Mouse (Mus musculus): ENCODE measurements at regions not wholly inside any gene's neighbourhood (a gene's known extent, or its start where the extent isn't known, plus 50 kb on each side); places are given as distances from the start of the nearest gene placed in this dataset.

- 91% methylated on average over 9 of the region's 9 CpGs for WGBS
- Histone ChIP-seq H3K36me3 (replicated peaks) (no peaks in the 10 kb centered on the region), H3K27ac (no peak overlapping the region), H3K9me3 (0 out of 2 replicates have a peak, but pooled peaks cover 4% of the 10 kb centered on the region), H3K9ac (no peak overlapping the region), H3K4me2 (no peak overlapping the region), H3K27me3 (no peaks in the 10 kb centered on the region), H3K4me3 (replicated peaks) (no peak overlapping the region), H3K4me1 (peaks cover 13% of the 10 kb centered on the region)
- no peak for ATAC-seq (ENCODE audit: low FRiP score)
These were observed 94.7 kb upstream of the 1600014C23Rik start for GRCm38 (mm10) chr17:45828284-45828824.

DNA sequence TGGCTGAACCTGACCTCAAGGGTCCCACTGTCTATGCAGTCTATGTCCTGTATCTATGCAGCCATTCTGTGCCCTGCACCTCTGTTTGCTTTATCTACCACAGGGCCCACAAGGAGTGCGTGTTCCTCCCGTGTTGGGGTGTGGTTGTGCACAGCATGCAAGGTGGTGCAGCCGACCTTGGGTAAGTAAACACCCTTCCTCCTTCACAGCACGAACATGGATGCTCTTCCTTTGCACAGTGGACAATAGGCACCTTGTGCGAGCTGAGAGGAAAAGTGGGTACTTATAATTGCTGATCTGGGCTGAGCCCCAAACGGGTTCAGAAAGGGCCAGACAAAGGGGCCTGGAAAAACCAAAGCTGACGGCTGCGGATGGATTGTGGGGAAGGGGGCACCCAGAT is 91.3 kb upstream of the 1600014C23Rik start:
- WGBS, result 40% methylated on average over 8 of the region's 8 CpGs
- H3K9ac ChIP-seq, result no peak overlapping the region
- H3K4me2 ChIP-seq, result no peak overlapping the region
- H3K27ac ChIP-seq, result peak overlapping the region; percentile 43; the same call in 1 of the 2 replicates
- H3K4me3 ChIP-seq (replicated peaks), result no peak overlapping the region
- ATAC-seq (ENCODE audit: low FRiP score), result no peak
- H3K36me3 ChIP-seq (replicated peaks), result no peaks in the 10 kb centered on the region
- peaks cover 13% of the 10 kb centered on the region for H3K4me1 ChIP-seq
- H3K9me3 ChIP-seq, result no peaks in the 10 kb centered on the region
- no peaks in the 10 kb centered on the region for H3K27me3 ChIP-seq

DNA sequence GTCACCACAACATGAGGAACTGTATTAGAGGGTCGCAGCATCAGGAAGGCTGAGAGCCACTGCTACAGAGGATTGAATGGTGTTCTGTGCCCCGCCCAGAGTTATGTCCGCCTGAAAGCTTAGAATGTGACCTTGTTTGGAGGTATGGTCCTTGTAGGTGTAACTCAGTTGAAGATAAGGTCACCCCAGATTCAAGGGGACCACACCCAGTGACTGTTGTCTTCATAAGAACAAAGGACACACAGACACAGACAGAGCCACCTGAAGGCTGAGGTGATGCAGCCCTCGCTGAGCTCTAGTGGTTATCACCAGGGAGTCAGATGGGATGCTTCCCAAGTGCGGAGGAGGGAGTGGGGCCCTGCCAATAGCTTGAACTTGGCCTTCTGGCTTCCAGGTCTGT is 89.9 kb upstream of the 1600014C23Rik start:
- Histone ChIP-seq H3K4me2 (no peak overlapping the region), H3K36me3 (replicated peaks) (no peaks in the 10 kb centered on the region), H3K27me3 (no peaks in the 10 kb centered on the region), H3K4me3 (replicated peaks) (no peak overlapping the region), H3K9me3 (no peaks in the 10 kb centered on the region), H3K27ac (no peak overlapping the region), H3K9ac (no peak overlapping the region), H3K4me1 (peaks cover 13% of the 10 kb centered on the region)
- no peak for ATAC-seq (ENCODE audit: low FRiP score)
- WGBS, result 88% methylated on average over 5 of the region's 5 CpGs

GRCm38 (mm10) chr17:45822427-45822826 is 88.8 kb upstream of the 1600014C23Rik start:
- Histone ChIP-seq H3K9ac (no peak overlapping the region), H3K4me2 (no peak overlapping the region), H3K27me3 (no peaks in the 10 kb centered on the region), H3K4me3 (replicated peaks) (no peak overlapping the region), H3K4me1 (peaks cover 13% of the 10 kb centered on the region), H3K36me3 (replicated peaks) (no peaks in the 10 kb centered on the region), H3K27ac (no peak overlapping the region), H3K9me3 (no peaks in the 10 kb centered on the region)
- 87% methylated on average over 17 of the region's 17 CpGs for WGBS
- ATAC-seq (ENCODE audit: low FRiP score), result no peak

GRCm38 (mm10) chr17:45821356-45821755 is 87.7 kb upstream of the 1600014C23Rik start:
- peaks cover 13% of the 10 kb centered on the region for H3K4me1 ChIP-seq
- no peaks in the 10 kb centered on the region for H3K9me3 ChIP-seq
- WGBS, result 90% methylated on average over 7 of the region's 7 CpGs
- no peaks in the 10 kb centered on the region for H3K36me3 ChIP-seq (replicated peaks)
- no peak overlapping the region for H3K4me3 ChIP-seq (replicated peaks)
- H3K27ac ChIP-seq, result no peak overlapping the region
- ATAC-seq (ENCODE audit: low FRiP score), result no peak
- H3K27me3 ChIP-seq, result peaks cover 3% of the 10 kb centered on the region; the same call in 1 of the 2 replicates
- no peak overlapping the region for H3K9ac ChIP-seq
- no peak overlapping the region for H3K4me2 ChIP-seq

- peaks cover 10% of the 10 kb centered on the region; the same call in 1 of the 2 replicates for H3K27me3 ChIP-seq
- WGBS, result 89% methylated on average over 8 of the region's 8 CpGs
- peaks cover 11% of the 10 kb centered on the region; the same call in 1 of the 2 replicates for H3K4me1 ChIP-seq
- H3K36me3 ChIP-seq (replicated peaks), result no peaks in the 10 kb centered on the region
- H3K27ac ChIP-seq, result no peak overlapping the region
- H3K9ac ChIP-seq, result no peak overlapping the region
- no peak for ATAC-seq (ENCODE audit: low FRiP score)
- H3K4me2 ChIP-seq, result no peak overlapping the region
- no peaks in the 10 kb centered on the region for H3K9me3 ChIP-seq
- H3K4me3 ChIP-seq (replicated peaks), result no peak overlapping the region
These were observed 85.5 kb upstream of the 1600014C23Rik start for GRCm38 (mm10) chr17:45819143-45819542.

- no peak overlapping the region for H3K27ac ChIP-seq
- 77% methylated on average over 3 of the region's 3 CpGs for WGBS
- H3K4me1 ChIP-seq, result peaks cover 11% of the 10 kb centered on the region; the same call in 1 of the 2 replicates
- H3K9me3 ChIP-seq, result no peaks in the 10 kb centered on the region
- no peak for ATAC-seq (ENCODE audit: low FRiP score)
- peaks cover 13% of the 10 kb centered on the region; the same call in 1 of the 2 replicates for H3K27me3 ChIP-seq
- no peak overlapping the region for H3K4me2 ChIP-seq
- no peaks in the 10 kb centered on the region for H3K36me3 ChIP-seq (replicated peaks)
- no peak overlapping the region for H3K4me3 ChIP-seq (replicated peaks)
- no peak overlapping the region for H3K9ac ChIP-seq
These were observed 82.9 kb upstream of the 1600014C23Rik start for GRCm38 (mm10) chr17:45816566-45816965.

DNA sequence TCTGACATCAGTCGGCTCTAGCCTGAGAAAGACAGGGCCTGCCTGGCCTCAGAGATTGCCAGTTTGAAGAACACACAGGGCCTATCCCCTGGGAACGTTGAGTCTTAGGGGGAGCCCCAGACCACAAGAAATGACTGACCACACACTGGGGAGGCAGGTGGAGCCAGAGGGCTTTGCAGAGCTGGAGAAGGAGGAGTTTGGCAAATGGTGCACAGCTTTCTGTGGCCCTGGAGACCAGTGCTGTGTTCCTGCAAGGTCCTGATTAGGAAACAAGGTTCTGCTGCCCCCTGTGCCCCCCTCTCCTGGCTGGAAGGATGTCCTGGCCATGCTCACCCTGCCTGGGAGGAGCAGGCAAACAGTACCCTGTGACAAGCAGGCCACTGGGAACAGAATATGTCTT is 82.2 kb upstream of the 1600014C23Rik start:
- Histone ChIP-seq H3K9me3 (no peaks in the 10 kb centered on the region), H3K4me3 (replicated peaks) (no peak overlapping the region), H3K9ac (no peak overlapping the region), H3K27me3 (peaks cover 13% of the 10 kb centered on the region; the same call in 1 of the 2 replicates), H3K36me3 (replicated peaks) (no peaks in the 10 kb centered on the region), H3K4me2 (no peak overlapping the region), H3K4me1 (peaks cover 11% of the 10 kb centered on the region; the same call in 1 of the 2 replicates), H3K27ac (no peak overlapping the region)
- 48% methylated on average over 2 of the region's 2 CpGs for WGBS
- no peak for ATAC-seq (ENCODE audit: low FRiP score)

GRCm38 (mm10) chr17:45815341-45815740 is 81.7 kb upstream of the 1600014C23Rik start:
- Histone ChIP-seq H3K27ac (no peak overlapping the region), H3K36me3 (replicated peaks) (no peaks in the 10 kb centered on the region), H3K4me3 (replicated peaks) (no peak overlapping the region), H3K4me2 (no peak overlapping the region), H3K4me1 (peaks cover 11% of the 10 kb centered on the region; the same call in 1 of the 2 replicates), H3K9me3 (no peaks in the 10 kb centered on the region), H3K27me3 (peaks cover 13% of the 10 kb centered on the region; the same call in 1 of the 2 replicates), H3K9ac (no peak overlapping the region)
- ATAC-seq (ENCODE audit: low FRiP score), result no peak
- WGBS, result 54% methylated on average over 7 of the region's 7 CpGs

- Histone ChIP-seq H3K9me3 (no peaks in the 10 kb centered on the region), H3K4me1 (peaks cover 11% of the 10 kb centered on the region; the same call in 1 of the 2 replicates), H3K27ac (no peak overlapping the region), H3K4me3 (replicated peaks) (no peak overlapping the region), H3K9ac (no peak overlapping the region), H3K4me2 (no peak overlapping the region), H3K27me3 (peaks cover 13% of the 10 kb centered on the region; the same call in 1 of the 2 replicates), H3K36me3 (replicated peaks) (no peaks in the 10 kb centered on the region)
- ATAC-seq (ENCODE audit: low FRiP score), result no peak
- WGBS, result 21% methylated on average over 11 of the region's 11 CpGs
These were observed 80.9 kb upstream of the 1600014C23Rik start for GRCm38 (mm10) chr17:45814586-45814985.

- no peaks in the 10 kb centered on the region for H3K36me3 ChIP-seq (replicated peaks)
- 69% methylated on average over 5 of the region's 5 CpGs for WGBS
- no peak overlapping the region for H3K27ac ChIP-seq
- H3K9ac ChIP-seq, result no peak overlapping the region
- no peaks in the 10 kb centered on the region for H3K9me3 ChIP-seq
- no peak overlapping the region for H3K4me3 ChIP-seq (replicated peaks)
- H3K4me1 ChIP-seq, result peaks cover 11% of the 10 kb centered on the region; the same call in 1 of the 2 replicates
- peaks cover 13% of the 10 kb centered on the region; the same call in 1 of the 2 replicates for H3K27me3 ChIP-seq
- ATAC-seq (ENCODE audit: low FRiP score), result no peak
- H3K4me2 ChIP-seq, result no peak overlapping the region
These were observed 80.3 kb upstream of the 1600014C23Rik start for GRCm38 (mm10) chr17:45813956-45814355.

DNA sequence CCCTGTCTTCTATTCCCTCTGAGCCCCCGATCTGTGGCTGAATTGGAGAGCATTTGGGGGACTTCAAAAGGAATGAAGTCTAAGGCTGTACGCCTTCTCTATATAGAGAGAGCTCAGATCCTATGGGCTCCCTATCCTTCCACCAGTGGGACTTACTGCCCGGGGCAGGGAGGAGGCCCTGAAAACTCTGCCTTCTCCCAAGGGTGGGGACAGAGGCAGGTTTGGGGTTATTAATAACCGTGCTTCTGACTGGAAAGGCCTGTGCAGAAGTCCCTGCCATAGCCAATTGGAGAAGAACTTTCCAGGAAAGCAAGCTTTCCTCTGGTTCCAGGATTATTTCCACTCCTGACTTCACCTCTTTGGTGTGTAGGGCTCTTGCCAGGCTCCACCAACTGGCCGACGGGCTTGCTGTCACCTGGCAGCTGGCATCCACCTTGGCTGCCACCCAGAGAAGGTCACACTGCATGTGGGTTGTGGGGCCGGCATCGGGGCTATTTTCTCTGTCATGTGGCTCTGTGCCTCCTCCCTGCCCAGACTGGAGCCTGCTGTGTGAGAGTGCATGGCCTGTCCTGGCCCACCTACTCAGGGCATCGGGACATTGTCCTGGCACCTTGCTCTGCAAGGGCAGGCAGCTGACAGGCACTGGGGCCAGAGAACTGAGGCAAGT is 78.8 kb upstream of the 1600014C23Rik start:
- WGBS, result 87% methylated on average over 9 of the region's 9 CpGs

More for the DNA sequence above, 78.8 kb upstream of the 1600014C23Rik start:
- Histone ChIP-seq H3K4me3 (replicated peaks) (no peak overlapping the region), H3K9me3 (no peaks in the 10 kb centered on the region), H3K36me3 (replicated peaks) (no peaks in the 10 kb centered on the region), H3K9ac (no peak overlapping the region), H3K4me1 (peaks cover 16% of the 10 kb centered on the region), H3K4me2 (no peak overlapping the region), H3K27me3 (peaks cover 13% of the 10 kb centered on the region; the same call in 1 of the 2 replicates), H3K27ac (no peak overlapping the region)
- no peak for ATAC-seq (ENCODE audit: low FRiP score)
